Mouse (Mus musculus): ENCODE measurements around the gene Tmem132e. TPM values are rescaled to one million over a fixed set of nuclear protein-coding genes. Genes with fewer than 3 reads are reported as not detected.

The Tmem132e gene
- polyA plus RNA-seq (2014; fragmentation: Nextera tagmentation; extraction: Ambion mirVana): 0.25 and 0.27 TPM in 2 replicates

- ATAC-seq (replicated peaks; ENCODE audit: low FRiP score): no peak
Observed at GRCm38 (mm10) chr11:82388371-82389313, at the start of gene Tmem132e. TSS of gene Tmem132e (plus strand) at chr11:82388900.

GRCm38 (mm10) chr11:82339921-82340401, 48.7 kb upstream of the Tmem132e start:
- H3K27ac ChIP-seq (ENCODE audit: low read depth, low read length): no peak overlapping the region
- no peaks in the 10 kb centered on the region for H3K9me3 ChIP-seq (ENCODE audit: control insufficient read depth, low read length)
- H3K4me3 ChIP-seq (ENCODE audit: low read depth, low read length): no peak overlapping the region
- peak overlapping the region; percentile 21; the same call in 1 of the 2 replicates for H3K4me2 ChIP-seq
- no peaks in the 10 kb centered on the region for H3K36me3 ChIP-seq (ENCODE audit: control insufficient read depth, insufficient read depth, low read length)
- ATAC-seq (replicated peaks; ENCODE audit: low FRiP score) (peak; percentile 58), DNase-seq (ENCODE audit: low spot score) (peak; percentile 34)
- no peak overlapping the region for H3K9ac ChIP-seq (ENCODE audit: low read depth, low read length)
- H3K27me3 ChIP-seq (replicated peaks; ENCODE audit: control insufficient read depth, insufficient read depth, low read length): no peaks in the 10 kb centered on the region
- 13% methylated on average over 7 of the region's 7 CpGs for WGBS
- H3K4me1 ChIP-seq (replicated peaks; ENCODE audit: control insufficient read depth, insufficient read depth, low read length): peaks cover 5% of the 10 kb centered on the region; the same call in 1 of the 2 replicates

More at GRCm38 (mm10) chr11:82388371-82389313, at the start of gene Tmem132e:
- Histone ChIP-seq H3K4me1 (replicated peaks; ENCODE audit: control insufficient read depth, insufficient read depth, low read length) (no peaks in the 10 kb centered on the region; the same call in 1 of the 2 replicates), H3K27ac (ENCODE audit: low read depth, low read length) (no peak within 1 kb of the TSS), H3K9me3 (ENCODE audit: control insufficient read depth, low read length) (no peaks in the 10 kb centered on the region), H3K9ac (ENCODE audit: low read depth, low read length) (no peak within 1 kb of the TSS), H3K36me3 (ENCODE audit: control insufficient read depth, insufficient read depth, low read length) (no peaks in the 10 kb centered on the region), H3K27me3 (replicated peaks; ENCODE audit: control insufficient read depth, insufficient read depth, low read length) (peaks cover 80% of the 10 kb centered on the region), H3K4me2 (peak within 1 kb of the TSS; percentile 60), H3K4me3 (ENCODE audit: low read depth, low read length) (peak within 1 kb of the TSS; percentile 46)
- WGBS: 2% methylated on average over 84 of the region's 88 CpGs
- DNase-seq (ENCODE audit: low spot score): peak; percentile 43

- DNase-seq (ENCODE audit: low spot score) (no peak), ATAC-seq (replicated peaks; ENCODE audit: low FRiP score) (no peak)
- H3K27me3 ChIP-seq (replicated peaks; ENCODE audit: control insufficient read depth, insufficient read depth, low read length): no peaks in the 10 kb centered on the region
- peak overlapping the region; percentile 32; the same call in 1 of the 2 replicates for H3K27ac ChIP-seq (ENCODE audit: low read depth, low read length)
- H3K4me2 ChIP-seq: peak overlapping the region; percentile 21; the same call in 1 of the 2 replicates
- H3K36me3 ChIP-seq (ENCODE audit: control insufficient read depth, insufficient read depth, low read length): no peaks in the 10 kb centered on the region
- H3K9me3 ChIP-seq (ENCODE audit: control insufficient read depth, low read length): no peaks in the 10 kb centered on the region
- peaks cover 5% of the 10 kb centered on the region; the same call in 1 of the 2 replicates for H3K4me1 ChIP-seq (replicated peaks; ENCODE audit: control insufficient read depth, insufficient read depth, low read length)
- H3K4me3 ChIP-seq (ENCODE audit: low read depth, low read length): no peak overlapping the region
- WGBS: 37% methylated on average over 6 of the region's 6 CpGs
- H3K9ac ChIP-seq (ENCODE audit: low read depth, low read length): no peak overlapping the region
Observed at GRCm38 (mm10) chr11:82340416-82340815, 48.3 kb upstream of the Tmem132e start.

GRCm38 (mm10) chr11:82340900-82341299, 47.8 kb upstream of the Tmem132e start:
- H3K27me3 ChIP-seq (replicated peaks; ENCODE audit: control insufficient read depth, insufficient read depth, low read length): no peaks in the 10 kb centered on the region
- H3K4me2 ChIP-seq: no peak overlapping the region
- no peak overlapping the region for H3K9ac ChIP-seq (ENCODE audit: low read depth, low read length)
- WGBS: 23% methylated on average over 2 of the region's 2 CpGs
- ATAC-seq (replicated peaks; ENCODE audit: low FRiP score): no peak; the same call in 1 of the 2 replicates
- peaks cover 5% of the 10 kb centered on the region; the same call in 1 of the 2 replicates for H3K4me1 ChIP-seq (replicated peaks; ENCODE audit: control insufficient read depth, insufficient read depth, low read length)
- H3K36me3 ChIP-seq (ENCODE audit: control insufficient read depth, insufficient read depth, low read length): no peaks in the 10 kb centered on the region
- no peak for DNase-seq (ENCODE audit: low spot score)
- H3K27ac ChIP-seq (ENCODE audit: low read depth, low read length): no peak overlapping the region
- H3K4me3 ChIP-seq (ENCODE audit: low read depth, low read length): no peak overlapping the region
- H3K9me3 ChIP-seq (ENCODE audit: control insufficient read depth, low read length): no peaks in the 10 kb centered on the region

GRCm38 (mm10) chr11:82351039-82351438, 37.7 kb upstream of the Tmem132e start:
- no peak overlapping the region for H3K9ac ChIP-seq (ENCODE audit: low read depth, low read length)
- no peaks in the 10 kb centered on the region for H3K36me3 ChIP-seq (ENCODE audit: control insufficient read depth, insufficient read depth, low read length)
- H3K27me3 ChIP-seq (replicated peaks; ENCODE audit: control insufficient read depth, insufficient read depth, low read length): no peaks in the 10 kb centered on the region
- H3K4me1 ChIP-seq (replicated peaks; ENCODE audit: control insufficient read depth, insufficient read depth, low read length): no peaks in the 10 kb centered on the region
- DNase-seq (ENCODE audit: low spot score) (no peak), ATAC-seq (replicated peaks; ENCODE audit: low FRiP score) (no peak)
- H3K9me3 ChIP-seq (ENCODE audit: control insufficient read depth, low read length): no peaks in the 10 kb centered on the region
- H3K4me2 ChIP-seq: no peak overlapping the region
- no peak overlapping the region for H3K27ac ChIP-seq (ENCODE audit: low read depth, low read length)
- 77% methylated on average over 10 of the region's 10 CpGs for WGBS
- H3K4me3 ChIP-seq (ENCODE audit: low read depth, low read length): no peak overlapping the region

GRCm38 (mm10) chr11:82370151-82370550, 18.5 kb upstream of the Tmem132e start:
- Histone ChIP-seq H3K36me3 (ENCODE audit: control insufficient read depth, insufficient read depth, low read length) (no peaks in the 10 kb centered on the region), H3K27ac (ENCODE audit: low read depth, low read length) (no peak overlapping the region), H3K4me1 (replicated peaks; ENCODE audit: control insufficient read depth, insufficient read depth, low read length) (no peaks in the 10 kb centered on the region), H3K27me3 (replicated peaks; ENCODE audit: control insufficient read depth, insufficient read depth, low read length) (no peaks in the 10 kb centered on the region), H3K9me3 (ENCODE audit: control insufficient read depth, low read length) (no peaks in the 10 kb centered on the region), H3K4me3 (ENCODE audit: low read depth, low read length) (no peak overlapping the region), H3K9ac (ENCODE audit: low read depth, low read length) (no peak overlapping the region), H3K4me2 (no peak overlapping the region)
- ATAC-seq (replicated peaks; ENCODE audit: low FRiP score) (no peak), DNase-seq (ENCODE audit: low spot score) (no peak)
- WGBS: 80% methylated on average over 11 of the region's 11 CpGs

GRCm38 (mm10) chr11:82371577-82371976, 17.1 kb upstream of the Tmem132e start:
- Histone ChIP-seq H3K4me2 (no peak overlapping the region), H3K27ac (ENCODE audit: low read depth, low read length) (no peak overlapping the region), H3K9ac (ENCODE audit: low read depth, low read length) (no peak overlapping the region), H3K27me3 (replicated peaks; ENCODE audit: control insufficient read depth, insufficient read depth, low read length) (no peaks in the 10 kb centered on the region), H3K4me3 (ENCODE audit: low read depth, low read length) (no peak overlapping the region), H3K4me1 (replicated peaks; ENCODE audit: control insufficient read depth, insufficient read depth, low read length) (no peaks in the 10 kb centered on the region), H3K9me3 (ENCODE audit: control insufficient read depth, low read length) (no peaks in the 10 kb centered on the region), H3K36me3 (ENCODE audit: control insufficient read depth, insufficient read depth, low read length) (no peaks in the 10 kb centered on the region)
- DNase-seq (ENCODE audit: low spot score) (no peak), ATAC-seq (replicated peaks; ENCODE audit: low FRiP score) (no peak)
- WGBS: 63% methylated on average over 4 of the region's 4 CpGs

- H3K9me3 ChIP-seq (ENCODE audit: control insufficient read depth, low read length): no peaks in the 10 kb centered on the region
- H3K4me1 ChIP-seq (replicated peaks; ENCODE audit: control insufficient read depth, insufficient read depth, low read length): no peaks in the 10 kb centered on the region
- no peak overlapping the region for H3K27ac ChIP-seq (ENCODE audit: low read depth, low read length)
- WGBS: 72% methylated on average over 3 of the region's 3 CpGs
- H3K4me3 ChIP-seq (ENCODE audit: low read depth, low read length): no peak overlapping the region
- DNase-seq (ENCODE audit: low spot score) (no peak), ATAC-seq (replicated peaks; ENCODE audit: low FRiP score) (no peak)
- no peaks in the 10 kb centered on the region for H3K36me3 ChIP-seq (ENCODE audit: control insufficient read depth, insufficient read depth, low read length)
- H3K9ac ChIP-seq (ENCODE audit: low read depth, low read length): no peak overlapping the region
- no peak overlapping the region for H3K4me2 ChIP-seq
- H3K27me3 ChIP-seq (replicated peaks; ENCODE audit: control insufficient read depth, insufficient read depth, low read length): peaks cover 20% of the 10 kb centered on the region
Observed at GRCm38 (mm10) chr11:82380606-82381202, 8.0 kb upstream of the Tmem132e start.
